Mouse (Mus musculus): ENCODE results near the gene Irf7.
"Not testable (repeated sequence)": the region's sequence is repeated elsewhere in the genome, so short reads cannot be mapped to it uniquely, and the experiment has no call there.

Gene Irf7

GRCm38 (mm10) chr7:141275356-141275755 lies 9.1 kb upstream of the Irf7 start:
- no peak for DNase-seq

- DNase-seq: no peak
These were observed 4.3 kb upstream of the Irf7 start for GRCm38 (mm10) chr7:141270631-141271030.

GRCm38 (mm10) chr7:141269273-141269545 lies 2.9 kb upstream of the Irf7 start:
- no peak for DNase-seq

GRCm38 (mm10) chr7:141268466-141269272 lies 2.4 kb upstream of the Irf7 start:
- no peak for DNase-seq

GRCm38 (mm10) chr7:141265411-141265738 lies 906 bp downstream of the Irf7 start:
- DNase-seq: no peak

GRCm38 (mm10) chr7:141264761-141265410 lies 1.4 kb downstream of the Irf7 start:
- DNase-seq: no peak

- no peak for DNase-seq
These were observed 2.1 kb downstream of the Irf7 start for GRCm38 (mm10) chr7:141264041-141264700.

- DNase-seq: no peak
These were observed 2.6 kb downstream of the Irf7 start for GRCm38 (mm10) chr7:141263640-141264039.

GRCm38 (mm10) chr7:141261480-141261879 lies 4.8 kb downstream of the Irf7 start:
- no peak for DNase-seq

- DNase-seq: no peak
These were observed 10.1 kb downstream of the Irf7 start for GRCm38 (mm10) chr7:141256159-141256558.

GRCm38 (mm10) chr7:141250486-141250885 lies 15.8 kb downstream of the Irf7 start:
- not testable (repeated sequence) for DNase-seq

- no peak for DNase-seq
These were observed 34.7 kb downstream of the Irf7 start for GRCm38 (mm10) chr7:141231551-141231950.

GRCm38 (mm10) chr7:141231111-141231510 lies 35.2 kb downstream of the Irf7 start:
- DNase-seq: no peak

- DNase-seq: no peak
These were observed 35.7 kb downstream of the Irf7 start for GRCm38 (mm10) chr7:141230570-141230969.

- DNase-seq: no peak
These were observed 36.6 kb downstream of the Irf7 start for GRCm38 (mm10) chr7:141229702-141230101.

GRCm38 (mm10) chr7:141228279-141229067 lies 37.8 kb downstream of the Irf7 start, which contains the start of gene Phrf1:
Gene Phrf1 (plus strand): TSS chr7:141228784.
- peak; percentile 92 for DNase-seq

GRCm38 (mm10) chr7:141227796-141228195 lies 38.5 kb downstream of the Irf7 start:
- no peak for DNase-seq

- no peak for DNase-seq
These were observed 39.7 kb downstream of the Irf7 start for GRCm38 (mm10) chr7:141226535-141226934.

GRCm38 (mm10) chr7:141222696-141223215 lies 43.5 kb downstream of the Irf7 start:
- no peak for DNase-seq

GRCm38 (mm10) chr7:141222126-141222467 lies 44.2 kb downstream of the Irf7 start:
- no peak for DNase-seq

GRCm38 (mm10) chr7:141221249-141222125 lies 44.8 kb downstream of the Irf7 start:
- DNase-seq: peak; percentile 90

GRCm38 (mm10) chr7:141220377-141220776 lies 45.9 kb downstream of the Irf7 start:
- DNase-seq: no peak
